Comparison of ENCODE assay signal across 7 mouse cellular contexts in the genomic region with DNA sequence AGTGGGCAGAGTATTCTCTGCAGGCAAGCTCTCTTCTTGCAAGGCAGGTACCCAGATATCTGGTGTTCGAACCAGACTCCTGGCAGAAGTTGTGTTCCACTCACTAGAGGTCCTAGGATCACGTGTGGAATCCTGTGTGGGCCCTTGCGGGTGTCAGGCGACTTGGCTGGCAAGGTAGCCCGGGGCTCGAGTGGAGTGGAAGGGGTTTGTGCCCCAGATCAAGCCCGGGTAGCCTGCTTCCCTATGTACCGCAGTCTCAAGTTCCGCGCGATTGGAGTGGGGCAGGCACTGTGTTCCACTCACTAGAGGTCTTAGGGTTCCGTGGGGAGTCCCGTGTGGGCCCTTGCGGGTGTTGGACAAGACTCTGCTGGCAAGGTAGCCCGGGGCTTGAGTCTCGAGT.
DNase-seq lines count a peak whose midpoint lies in the region.

No protein-coding gene starts in this region.

- peak; percentile 4 to 19 for DNase-seq in adrenal gland, adult (ENCODE audit: inconsistent age in 2 of 2, low spot score in 1 of 2)
- peak; percentile 1 for DNase-seq in cerebellum, adult 11 months
- DNase-seq in gastrocnemius, postnatal 10 days = peak; percentile 13
- DNase-seq in kidney, postnatal 10 days = peak; percentile 5
- DNase-seq in ovary, postnatal 36 days (ENCODE audit: low spot score) = peak; percentile 7
- peak; percentile 3 to 5 for DNase-seq in spleen, postnatal 36 days (ENCODE audit: low spot score in 2 of 2)
- peak; percentile 17 for DNase-seq in urinary bladder, postnatal 10 days (ENCODE audit: low spot score)

Comparison
In these comparisons a context has a peak if more than half of its experiments do, and no peak if none do; other contexts are left out.
1. Peak in every context shown above with its lines: DNase-seq.